Mouse (Mus musculus) thymus, postnatal 10 days (tissue): Measurements from ENCODE around the gene Prkar1a.

Experiments used
- DNase-seq, 2 experiments: peaks; one replicate each; pipeline ENCODE4 v3.0.0; 2021; ENCODE audit warnings: low spot score in 2 of 2

Prkar1a gene

GRCm38 (mm10) chr11:109649206-109649605, at the start of gene Prkar1a:
TSS of gene Prkar1a (plus strand) at chr11:109649405.
- DNase-seq: no peak

- DNase-seq: no peak
Measured at GRCm38 (mm10) chr11:109607600-109607999, 41.6 kb upstream of the Prkar1a start.

- no peak for DNase-seq
Measured at GRCm38 (mm10) chr11:109608976-109609625, 40.1 kb upstream of the Prkar1a start.

- no peak for DNase-seq
Measured at GRCm38 (mm10) chr11:109610046-109610794, 39.0 kb upstream of the Prkar1a start.

GRCm38 (mm10) chr11:109610795-109611302, 38.4 kb upstream of the Prkar1a start:
- DNase-seq: no peak

GRCm38 (mm10) chr11:109611303-109612149, 37.7 kb upstream of the Prkar1a start, which contains the start of gene Wipi1:
TSS of gene Wipi1 (minus strand) at chr11:109611967.
- DNase-seq: peak; percentile 88 to 90

GRCm38 (mm10) chr11:109612871-109613529, 36.2 kb upstream of the Prkar1a start:
- DNase-seq: no peak

- no peak for DNase-seq
Measured at GRCm38 (mm10) chr11:109615286-109615685, 33.9 kb upstream of the Prkar1a start.

- DNase-seq: no peak
Measured at GRCm38 (mm10) chr11:109616352-109616751, 32.9 kb upstream of the Prkar1a start.

- DNase-seq: no peak
Measured at GRCm38 (mm10) chr11:109616766-109617165, 32.4 kb upstream of the Prkar1a start.

- peak; percentile 39 to 64 for DNase-seq
Measured at GRCm38 (mm10) chr11:109619055-109619454, 30.1 kb upstream of the Prkar1a start.

GRCm38 (mm10) chr11:109620356-109620755, 28.8 kb upstream of the Prkar1a start:
- no peak for DNase-seq

GRCm38 (mm10) chr11:109621183-109621582, 28.0 kb upstream of the Prkar1a start:
- peak in 1 of 2 experiments; percentile 64 for DNase-seq

- no peak for DNase-seq
Measured at GRCm38 (mm10) chr11:109622518-109623037, 26.6 kb upstream of the Prkar1a start.

GRCm38 (mm10) chr11:109623238-109623637, 26.0 kb upstream of the Prkar1a start:
- no peak for DNase-seq

GRCm38 (mm10) chr11:109627648-109628047, 21.6 kb upstream of the Prkar1a start:
- peak in 1 of 2 experiments; percentile 19 for DNase-seq

GRCm38 (mm10) chr11:109628099-109628498, 21.1 kb upstream of the Prkar1a start:
- DNase-seq: no peak

GRCm38 (mm10) chr11:109629021-109629521, 20.1 kb upstream of the Prkar1a start:
- no peak for DNase-seq

GRCm38 (mm10) chr11:109634928-109635327, 14.3 kb upstream of the Prkar1a start:
- no peak for DNase-seq

GRCm38 (mm10) chr11:109635871-109636395, 13.3 kb upstream of the Prkar1a start:
- no peak for DNase-seq
